In the genomic region with DNA sequence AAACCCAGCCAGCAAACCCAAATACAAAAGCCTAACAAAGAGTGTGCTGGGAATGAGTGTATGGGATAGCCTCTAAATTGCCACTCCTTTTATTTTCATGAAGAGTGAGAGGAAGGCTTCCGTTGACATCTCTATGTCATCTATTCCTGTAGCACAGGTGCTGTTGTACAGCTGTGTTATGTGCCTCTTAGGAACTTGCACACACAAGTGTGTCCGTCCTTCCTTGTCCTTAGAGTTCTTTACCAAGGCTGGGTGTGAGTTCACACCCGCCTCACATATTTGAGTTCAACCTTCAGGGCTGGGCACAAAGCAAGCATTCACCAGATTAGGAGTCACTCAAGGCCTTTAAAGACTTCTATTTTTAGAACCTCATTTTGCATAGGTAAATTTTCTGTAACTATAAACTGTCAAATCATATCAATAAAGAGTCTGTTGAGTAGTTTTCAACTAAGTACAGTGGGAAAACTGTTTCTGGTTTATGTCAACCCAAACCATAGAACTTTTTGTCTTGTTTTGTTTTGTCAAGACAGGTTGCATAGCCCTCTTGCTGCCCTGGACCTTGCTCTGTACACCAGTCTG, we compare ENCODE assay signal across 15 mouse cellular contexts.
"Had no signal": no experiment of that assay in that cellular context is flagged by ENCODE, and none has a peak within 500 bp of the region (broad histone marks: within the 10 kb centered on the region; RNA-seq: fewer than 3 reads in every experiment).

No protein-coding gene starts in this region.

- H3K4me3 ChIP-seq: liver, embryonic 12.5 days; liver, embryonic 15.5 days; lung, embryonic 15.5 days; midbrain, embryonic 13.5 days had no signal

- H3K36me3 ChIP-seq: liver, embryonic 12.5 days; liver, embryonic 15.5 days; lung, embryonic 15.5 days; midbrain, embryonic 13.5 days had no signal

- H3K4me2 ChIP-seq: liver, embryonic 12.5 days; liver, embryonic 15.5 days; lung, embryonic 15.5 days; midbrain, embryonic 13.5 days had no signal

- H3K9ac ChIP-seq: liver, embryonic 12.5 days; liver, embryonic 15.5 days; lung, embryonic 15.5 days; midbrain, embryonic 13.5 days had no signal

- H3K9me3 ChIP-seq: liver, embryonic 12.5 days; liver, embryonic 15.5 days; lung, embryonic 15.5 days; midbrain, embryonic 13.5 days had no signal

- ATAC-seq: intestine, embryonic 16.5 days; liver, embryonic 12.5 days; midbrain, embryonic 13.5 days; midbrain, embryonic 16.5 days had no signal

- DNase-seq: kidney, adult 18-20 months; kidney, adult 9 months; kidney, postnatal 14 days; kidney, postnatal 4 days; lung, adult 18-20 months; lung, postnatal 10 days; lung, postnatal 36 days; thymus, adult 18-20 months; thymus, postnatal 4 days had no signal

- H3K27ac ChIP-seq: liver, embryonic 12.5 days; liver, embryonic 15.5 days; lung, embryonic 15.5 days; midbrain, embryonic 13.5 days had no signal
